Mouse (Mus musculus) olfactory bulb, adult 2 months (tissue): ENCODE measurements around the gene Epx.

ENCODE experiments used
- CTCF ChIP-seq: fragments of 200-500 bp; IDR thresholded peaks from 2 replicates; pipeline ENCODE4 v1.5.1; 2012; ENCODE audit warnings: low read depth, mild to moderate bottlenecking, low read length, moderate library complexity; ENCODE audit not compliant: insufficient read depth
- POLR2A ChIP-seq: fragments of 200-500 bp; IDR thresholded peaks from 2 replicates; pipeline ENCODE4 v1.6.1; 2012; ENCODE audit warnings: mild to moderate bottlenecking, low read depth, low read length, moderate library complexity; ENCODE audit not compliant: insufficient read depth

- TF ChIP-seq CTCF (no peak), POLR2A (no peak)
Measured at GRCm38 (mm10) chr11:87871766-87872165, 3.6 kb downstream of the Epx start.
